Mouse (Mus musculus): ENCODE data around the gene Pcbp3.

The Pcbp3 gene

GRCm38 (mm10) chr10:76931122-76931521, 30.6 kb downstream of the Pcbp3 start:
- in situ Hi-C loops (cut with MboI): no loop called here

GRCm38 (mm10) chr10:76924441-76924840, 37.2 kb downstream of the Pcbp3 start:
- in situ Hi-C loops (cut with MboI): no loop called here

- in situ Hi-C loops (cut with MboI): no loop called here
Measured at GRCm38 (mm10) chr10:76918086-76918485, 43.6 kb downstream of the Pcbp3 start.

GRCm38 (mm10) chr10:76906434-76906833, 55.3 kb downstream of the Pcbp3 start:
- in situ Hi-C loops (cut with MboI): no loop called here

- in situ Hi-C loops (cut with MboI): no loop called here
Measured at GRCm38 (mm10) chr10:76905935-76906341, 55.7 kb downstream of the Pcbp3 start.

GRCm38 (mm10) chr10:76903694-76904093, 58.0 kb downstream of the Pcbp3 start:
- in situ Hi-C loops (cut with MboI): no loop called here

- in situ Hi-C loops (cut with MboI): no loop called here
Measured at GRCm38 (mm10) chr10:76903099-76903498, 58.6 kb downstream of the Pcbp3 start.

- in situ Hi-C loops (cut with MboI): no loop called here
Measured at GRCm38 (mm10) chr10:76902588-76902987, 59.1 kb downstream of the Pcbp3 start.

- in situ Hi-C loops (cut with MboI): no loop called here
Measured at GRCm38 (mm10) chr10:76898428-76898827, 63.3 kb downstream of the Pcbp3 start.

GRCm38 (mm10) chr10:76891456-76891855, 70.2 kb downstream of the Pcbp3 start:
- in situ Hi-C loops (cut with MboI): no loop called here

- in situ Hi-C loops (cut with MboI): no loop called here
Measured at GRCm38 (mm10) chr10:76883442-76884244, 78.0 kb downstream of the Pcbp3 start.

- in situ Hi-C loops (cut with MboI): no loop called here
Measured at GRCm38 (mm10) chr10:76882644-76883441, 78.8 kb downstream of the Pcbp3 start.

GRCm38 (mm10) chr10:76881900-76882299, 79.8 kb downstream of the Pcbp3 start:
- in situ Hi-C loops (cut with MboI): no loop called here

- in situ Hi-C loops (cut with MboI): no loop called here
Measured at GRCm38 (mm10) chr10:76875310-76875709, 86.4 kb downstream of the Pcbp3 start.

- in situ Hi-C loops (cut with MboI): no loop called here
Measured at GRCm38 (mm10) chr10:76874879-76875278, 86.8 kb downstream of the Pcbp3 start.

GRCm38 (mm10) chr10:76874398-76874797, 87.3 kb downstream of the Pcbp3 start:
- in situ Hi-C loops (cut with MboI): no loop called here

- in situ Hi-C loops (cut with MboI): no loop called here
Measured at GRCm38 (mm10) chr10:76873948-76874347, 87.7 kb downstream of the Pcbp3 start.

GRCm38 (mm10) chr10:76872736-76873135, 89.0 kb downstream of the Pcbp3 start:
- in situ Hi-C loops (cut with MboI): no loop called here

GRCm38 (mm10) chr10:76865936-76866335, 95.8 kb downstream of the Pcbp3 start:
- in situ Hi-C loops (cut with MboI): no loop called here

GRCm38 (mm10) chr10:76860998-76861397, 100.7 kb downstream of the Pcbp3 start:
- in situ Hi-C loops (cut with MboI): no loop called here

GRCm38 (mm10) chr10:76859355-76860127, 102.1 kb downstream of the Pcbp3 start:
- in situ Hi-C loops (cut with MboI): no loop called here

- in situ Hi-C loops (cut with MboI): no loop called here
Measured at GRCm38 (mm10) chr10:76857879-76858278, 103.8 kb downstream of the Pcbp3 start.

Measured in mature B cell (primary cell).